Mouse (Mus musculus): ENCODE results near the gene Rere.

Gene Rere

DNA sequence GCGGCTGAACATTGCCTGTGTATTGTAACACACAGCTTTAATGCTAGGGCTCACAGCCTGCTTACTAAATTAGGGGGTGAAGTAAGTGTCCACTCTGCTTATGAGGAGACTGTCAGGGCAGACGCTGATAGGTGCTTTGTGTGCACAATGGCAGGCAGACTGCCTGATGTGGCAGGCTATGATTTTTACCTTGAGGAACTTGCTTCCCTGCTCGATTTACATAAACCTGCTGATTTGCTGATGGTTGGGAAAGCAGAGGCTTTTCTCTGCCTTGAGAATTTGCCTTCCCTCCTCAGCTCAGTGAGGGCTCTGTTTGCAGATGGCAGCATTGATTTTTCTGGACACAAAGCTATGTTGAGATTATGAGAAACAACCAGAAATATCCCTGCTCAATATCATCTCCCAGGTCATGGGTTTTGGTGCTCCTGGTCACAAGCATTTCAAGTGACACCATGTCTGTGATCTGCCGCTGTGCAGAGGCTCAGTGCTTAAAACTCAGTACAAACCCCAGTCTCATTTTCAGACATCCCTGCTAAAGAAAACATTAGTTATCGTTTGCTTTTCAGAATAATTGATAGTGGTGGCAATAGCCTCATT is 145.5 kb downstream of the Rere start:
- no peak for DNase-seq (ENCODE audit: low read depth)

DNA sequence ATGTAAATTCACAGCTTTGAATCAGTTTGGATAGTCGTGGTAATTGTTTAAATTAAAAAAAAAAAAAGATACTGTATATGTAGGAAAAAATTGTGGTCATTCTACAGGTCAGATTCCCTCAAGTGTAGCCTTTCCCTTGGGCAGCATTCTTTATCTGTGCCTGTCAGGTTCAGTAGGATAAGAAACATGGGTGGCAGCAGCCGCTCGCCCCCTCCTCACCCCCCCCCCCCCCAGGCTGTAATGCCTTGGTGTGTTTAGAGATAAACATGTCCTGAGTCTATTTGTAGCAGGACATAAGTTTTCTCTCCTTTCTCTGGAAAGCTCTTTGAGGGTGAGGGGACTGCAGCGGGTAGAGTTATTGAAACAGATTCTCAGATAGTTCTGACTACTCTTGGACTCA is 147.3 kb downstream of the Rere start:
- DNase-seq (ENCODE audit: low read depth) = no peak

DNA sequence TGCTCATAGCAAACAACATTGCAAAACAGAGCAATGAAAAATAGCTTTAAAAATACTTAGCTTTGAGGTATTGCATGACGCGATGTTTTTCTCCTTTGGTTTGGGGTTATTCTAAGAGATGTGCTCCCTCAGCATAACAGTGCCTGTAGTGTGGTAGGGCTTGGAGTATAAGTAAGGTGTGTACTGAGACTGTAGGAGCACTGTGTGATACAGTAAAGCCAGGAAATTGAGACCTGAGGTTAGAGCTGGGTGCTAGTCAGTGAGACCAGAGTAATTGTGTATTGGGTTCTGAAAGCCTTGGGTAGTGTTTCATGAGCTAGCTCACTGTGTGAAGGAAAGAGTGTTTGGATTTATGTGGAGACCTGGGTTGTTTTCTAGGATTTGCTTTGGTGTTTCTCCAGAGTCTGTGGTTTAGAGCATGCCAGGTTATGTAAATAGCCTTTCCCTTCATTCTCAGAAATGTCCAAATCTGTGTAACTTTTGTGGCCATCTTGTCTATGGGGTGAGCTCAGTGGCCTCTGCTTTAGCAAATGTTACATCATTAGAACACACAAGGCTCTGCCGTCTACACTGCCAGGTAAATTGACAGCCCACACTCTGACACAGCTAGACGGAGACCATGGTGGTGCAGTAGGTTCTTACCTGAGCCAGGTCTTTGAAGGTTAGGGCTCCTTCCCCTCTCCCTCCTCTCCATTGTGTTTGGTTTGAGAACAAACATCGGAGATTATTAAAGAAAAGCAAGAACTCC is 152.6 kb downstream of the Rere start:
- DNase-seq (ENCODE audit: low read depth) = no peak

DNA sequence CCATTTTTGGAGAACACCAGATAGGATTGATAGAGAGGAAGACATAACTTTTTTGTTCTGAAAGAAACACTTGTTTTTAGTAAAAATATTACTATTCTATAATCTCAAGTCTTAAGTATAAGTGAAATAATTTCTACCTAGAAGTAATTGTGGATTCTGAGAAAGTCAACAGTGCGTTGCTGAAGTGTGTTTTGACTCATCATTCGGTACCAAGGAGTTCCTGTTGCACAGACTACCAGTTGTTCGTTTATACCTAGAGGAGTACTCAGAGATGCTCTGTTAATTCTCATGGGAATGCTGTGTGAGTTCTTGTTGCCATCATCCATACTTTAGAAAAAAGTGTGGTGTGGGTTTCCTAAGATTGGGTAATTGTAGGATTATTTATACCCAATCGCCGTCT is 154.1 kb downstream of the Rere start:
- DNase-seq (ENCODE audit: low read depth) = no peak

DNA sequence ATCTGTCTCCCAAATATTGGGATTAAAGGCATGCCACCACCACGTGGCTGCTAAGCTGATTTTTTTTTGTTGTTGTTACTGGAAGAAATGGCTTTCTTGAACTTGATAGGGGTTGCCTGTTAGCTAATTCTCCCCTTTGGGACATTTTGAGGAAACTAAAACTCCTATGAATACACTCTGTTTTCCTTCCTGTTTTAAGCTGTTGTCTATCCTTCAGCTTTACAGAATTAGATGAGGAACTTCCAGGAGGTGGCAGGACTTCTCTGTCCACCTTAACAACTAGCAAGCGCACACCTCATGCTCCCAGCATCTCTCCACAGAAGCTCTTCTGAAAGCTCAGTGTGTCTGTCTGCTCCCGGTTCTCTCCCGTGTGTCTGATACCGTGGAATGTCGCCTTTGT is 157.2 kb downstream of the Rere start:
- no peak for DNase-seq (ENCODE audit: low read depth)

DNA sequence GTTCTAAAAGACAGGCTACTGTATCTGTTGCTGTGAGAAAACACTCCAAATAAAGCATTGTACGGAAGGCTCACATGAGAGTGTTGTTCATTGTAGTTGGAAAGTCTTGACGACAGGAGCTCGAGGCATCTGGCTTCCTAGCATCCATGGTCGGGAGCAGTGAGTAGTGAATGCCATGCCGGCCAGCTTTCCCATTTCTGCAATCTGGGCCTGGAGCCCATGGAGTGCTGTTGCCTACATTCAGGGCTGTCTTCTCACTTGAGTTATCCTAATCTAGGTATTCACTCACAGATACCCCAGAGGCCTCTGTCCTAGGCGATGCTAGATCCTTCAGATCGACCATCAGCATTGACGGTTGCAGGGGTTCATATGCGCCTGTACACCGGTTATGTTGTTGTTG is 160.5 kb downstream of the Rere start:
- DNase-seq (ENCODE audit: low read depth) = no peak

DNA sequence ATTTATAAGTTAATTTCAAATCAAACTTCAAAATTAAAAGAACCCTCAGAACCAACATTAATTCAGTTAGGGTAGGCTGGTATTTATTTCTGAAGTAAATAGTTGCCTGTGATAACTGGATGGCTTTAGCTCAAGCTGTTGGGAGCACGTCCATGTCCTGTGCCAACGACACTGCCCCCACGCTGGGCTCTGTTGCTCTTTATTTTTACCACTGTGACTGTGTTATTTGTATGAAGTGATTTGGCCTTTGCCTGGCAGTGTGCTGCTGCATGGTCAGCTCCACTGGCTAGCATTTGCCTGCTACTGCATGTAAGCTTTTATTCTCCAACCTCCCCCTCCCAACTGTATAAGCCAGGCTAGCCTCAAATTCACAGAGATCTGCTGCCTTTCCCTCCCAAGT is 162.6 kb downstream of the Rere start:
- DNase-seq (ENCODE audit: low read depth) = no peak

DNA sequence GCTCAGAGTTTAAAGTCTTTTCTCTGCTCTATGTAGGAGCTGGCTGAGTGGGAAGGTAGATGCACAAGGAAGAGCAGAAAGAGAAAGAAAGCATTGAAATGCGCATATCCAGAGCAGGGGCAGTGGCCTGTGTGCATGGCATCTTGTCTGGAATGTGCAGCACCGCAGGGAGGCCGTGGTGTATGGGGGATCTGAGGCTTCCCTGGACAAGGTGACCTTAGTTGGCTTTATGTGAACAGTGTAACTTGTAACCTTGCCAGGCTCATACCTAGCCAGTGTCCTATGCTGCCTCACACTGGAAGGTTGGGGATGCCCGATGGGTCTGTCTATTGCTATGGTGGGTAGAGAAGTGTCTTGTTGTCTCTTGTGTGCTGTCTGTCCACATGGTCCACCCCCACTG is 165.2 kb downstream of the Rere start:
- DNase-seq (ENCODE audit: low read depth) = no peak

DNA sequence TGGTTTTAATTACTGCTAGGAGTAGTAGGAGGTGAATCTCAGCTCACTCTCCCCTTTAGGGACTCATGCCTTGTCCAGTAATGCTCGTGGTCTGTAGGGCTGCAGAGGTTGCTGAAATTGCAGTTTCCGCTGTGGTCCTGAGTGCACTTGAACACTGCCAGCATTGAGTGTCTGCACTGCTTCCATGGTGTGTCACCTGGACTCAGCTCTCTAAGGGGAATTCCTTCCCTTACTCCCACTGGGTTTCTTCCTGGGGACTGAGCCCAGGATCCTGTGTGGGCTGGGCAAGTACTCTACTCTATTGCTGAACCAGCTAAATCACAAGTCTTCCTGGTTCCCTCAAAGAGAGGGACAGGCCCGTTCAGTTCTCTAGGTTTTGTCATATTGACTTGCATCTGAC is 166.1 kb downstream of the Rere start:
- DNase-seq (ENCODE audit: low read depth) = no peak

DNA sequence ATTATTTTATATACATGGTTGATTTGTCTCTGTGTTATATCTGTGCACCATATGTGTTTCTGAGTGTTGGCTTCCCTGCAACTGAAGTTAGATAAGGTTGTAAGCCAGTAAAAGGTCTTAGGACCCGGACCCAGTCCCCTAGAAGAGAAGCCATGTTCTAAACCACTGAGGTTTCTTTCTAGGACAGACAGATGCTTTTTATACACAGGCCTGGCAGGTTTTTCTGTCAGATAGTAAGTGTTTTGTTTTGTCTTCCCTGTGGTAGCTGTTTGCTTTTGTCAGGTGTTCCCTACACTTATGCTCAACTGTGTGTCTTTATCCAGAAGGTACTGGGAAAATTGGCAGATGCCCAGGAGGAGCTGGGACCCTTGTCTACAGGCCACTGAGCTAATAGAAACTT is 167.0 kb downstream of the Rere start:
- DNase-seq (ENCODE audit: low read depth) = no peak

DNA sequence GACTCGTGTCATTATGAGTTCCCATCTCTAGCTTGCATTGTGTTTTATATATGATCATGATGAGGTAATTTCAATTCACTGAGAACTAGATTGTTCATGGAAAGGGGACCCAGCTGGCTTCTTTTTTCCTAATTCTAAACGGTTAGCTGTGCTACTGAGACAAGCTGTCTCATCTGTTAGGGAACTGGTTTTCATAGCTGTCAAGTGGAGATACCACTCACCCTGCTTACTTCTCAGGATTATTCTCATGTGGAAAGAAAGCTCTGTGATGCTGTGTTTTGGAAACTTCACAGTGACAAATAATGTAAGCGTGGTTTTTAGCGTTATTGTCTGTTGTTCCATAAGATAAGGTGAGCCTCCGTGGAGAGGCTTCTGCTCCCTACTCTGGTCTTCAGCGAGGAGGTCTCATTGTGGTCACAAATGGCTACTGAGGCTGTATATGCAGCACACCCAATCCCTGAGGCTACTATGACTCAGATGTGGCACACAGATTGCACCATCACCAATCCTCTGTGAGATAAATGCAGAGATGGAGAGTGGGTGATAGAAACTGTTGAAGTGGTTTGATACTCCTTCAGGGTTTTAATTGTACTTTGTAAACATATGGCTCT is 168.7 kb downstream of the Rere start:
- DNase-seq (ENCODE audit: low read depth) = no peak

DNA sequence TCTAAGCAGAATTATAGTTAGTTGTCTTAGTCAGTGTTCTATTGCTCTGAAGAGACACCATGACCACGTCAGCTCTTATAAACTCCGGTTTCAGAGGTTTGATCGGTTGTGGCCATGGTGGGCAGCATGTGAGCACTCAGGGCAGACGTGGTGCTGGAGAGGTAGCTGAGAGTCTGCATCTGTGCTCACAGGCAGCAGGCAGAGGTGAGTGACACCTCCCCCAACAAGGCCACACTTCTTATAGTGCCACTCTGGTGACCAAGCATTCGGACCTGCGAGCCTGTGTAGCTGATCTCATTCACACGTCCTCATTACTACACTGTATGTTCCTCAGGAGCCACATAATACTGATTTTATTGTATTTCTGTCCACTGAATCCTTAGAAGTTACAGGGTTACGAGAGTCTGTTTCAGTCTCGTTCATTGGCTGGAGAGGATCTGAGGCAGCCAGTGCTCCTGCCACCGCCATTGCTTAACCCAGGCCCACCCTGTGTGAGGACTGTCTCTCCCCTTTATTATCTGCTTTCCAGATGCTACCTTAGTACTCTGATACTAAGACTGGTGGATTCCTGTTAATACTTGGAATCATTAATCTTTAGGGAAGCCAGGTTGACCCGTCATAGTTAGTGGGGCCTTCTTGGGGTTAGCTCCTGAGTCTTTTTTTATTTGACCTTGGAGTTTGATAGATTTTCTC is 170.9 kb downstream of the Rere start:
- DNase-seq (ENCODE audit: low read depth) = no peak

DNA sequence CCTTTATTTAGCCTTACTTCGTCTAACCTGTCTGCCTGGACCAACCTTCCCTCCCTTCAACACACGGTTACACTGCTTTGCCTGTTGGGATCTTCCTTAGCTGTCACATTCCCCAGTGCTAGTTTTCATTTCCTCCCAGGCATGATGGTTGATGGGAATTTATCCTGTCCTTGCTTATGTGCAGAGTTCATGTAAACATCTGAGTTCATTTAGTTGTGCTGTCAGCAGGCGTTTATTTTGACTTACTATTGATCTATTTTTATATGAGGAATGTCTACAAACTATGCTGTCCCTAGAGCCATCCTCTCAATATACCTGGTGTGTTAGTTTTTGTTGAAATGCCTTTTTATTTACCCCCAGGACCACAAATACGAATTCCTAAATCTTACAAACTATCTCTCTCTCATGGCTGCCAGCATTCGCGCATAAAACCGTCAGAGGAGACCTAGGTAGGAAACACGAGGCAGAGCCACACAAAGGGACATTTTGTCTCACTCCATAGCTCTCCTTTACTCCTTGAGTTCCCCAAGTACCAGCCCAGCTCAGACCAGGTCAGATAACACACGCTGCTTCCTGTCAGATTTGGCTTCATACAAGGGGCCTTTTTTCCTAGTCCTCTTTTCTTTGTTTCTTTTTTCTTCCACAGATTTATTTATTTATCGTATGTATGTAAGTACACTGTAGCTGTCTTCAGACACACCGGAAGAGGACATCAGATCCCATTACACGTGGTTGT is 173.3 kb downstream of the Rere start:
- no peak for DNase-seq (ENCODE audit: low read depth)

DNA sequence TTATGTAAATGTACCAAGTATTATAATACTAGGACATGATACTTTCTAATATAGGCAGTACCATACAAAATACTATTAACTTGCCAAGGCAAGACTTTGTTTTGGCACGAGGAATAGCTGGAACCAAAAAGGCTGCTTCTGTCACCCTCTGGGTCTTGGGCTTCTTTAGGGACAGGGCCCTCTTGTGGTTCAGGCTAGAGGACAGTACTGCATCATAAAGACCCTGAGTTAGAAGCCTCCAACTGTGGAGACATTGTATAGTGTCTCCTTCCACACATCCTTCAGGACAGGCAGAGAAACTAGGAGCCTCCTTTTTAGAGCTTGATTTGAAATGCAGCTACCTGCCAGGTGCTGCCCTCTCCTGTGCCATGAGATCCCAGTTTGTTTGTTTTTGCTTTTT is 174.3 kb downstream of the Rere start:
- DNase-seq (ENCODE audit: low read depth) = no peak

DNA sequence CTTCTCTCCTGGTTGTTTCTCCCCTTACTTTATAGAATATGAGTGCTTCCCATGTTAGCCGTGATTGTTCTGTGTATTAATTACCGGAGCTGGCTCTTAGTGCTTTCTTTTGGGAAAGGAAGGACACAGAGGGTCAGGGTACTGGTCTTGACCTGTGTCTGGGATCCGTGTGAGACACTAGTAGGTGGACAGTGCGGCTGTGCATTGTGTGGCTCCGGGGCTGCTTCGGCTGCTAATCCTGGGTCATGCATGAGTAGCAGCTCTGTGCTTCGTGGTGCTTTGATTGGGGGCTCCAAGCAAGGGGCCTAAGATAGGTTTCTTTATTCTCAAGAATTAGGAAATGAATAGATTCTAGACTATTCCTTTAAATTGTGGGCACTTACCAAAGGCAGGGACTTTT is 175.0 kb downstream of the Rere start:
- DNase-seq (ENCODE audit: low read depth) = no peak

DNA sequence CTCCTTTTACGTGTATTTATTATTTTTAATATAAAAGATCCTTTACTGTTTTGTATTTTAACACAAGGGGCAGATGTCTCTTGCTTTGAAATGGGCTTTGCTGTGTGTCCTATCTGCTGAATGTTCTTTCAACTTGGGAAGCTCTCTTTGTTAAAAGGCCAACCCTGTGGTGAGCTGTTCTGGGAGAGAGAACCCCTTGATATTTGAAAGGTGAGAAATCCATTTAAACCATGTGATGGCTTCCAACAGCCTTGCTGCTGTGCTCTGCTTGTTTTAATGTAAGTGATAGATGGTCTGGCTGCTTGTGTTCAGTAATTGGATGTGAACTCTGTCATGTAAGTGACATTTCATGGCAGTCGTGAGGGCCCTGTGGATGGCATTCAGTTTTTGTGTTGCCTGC is 175.4 kb downstream of the Rere start:
- DNase-seq (ENCODE audit: low read depth) = no peak

DNA sequence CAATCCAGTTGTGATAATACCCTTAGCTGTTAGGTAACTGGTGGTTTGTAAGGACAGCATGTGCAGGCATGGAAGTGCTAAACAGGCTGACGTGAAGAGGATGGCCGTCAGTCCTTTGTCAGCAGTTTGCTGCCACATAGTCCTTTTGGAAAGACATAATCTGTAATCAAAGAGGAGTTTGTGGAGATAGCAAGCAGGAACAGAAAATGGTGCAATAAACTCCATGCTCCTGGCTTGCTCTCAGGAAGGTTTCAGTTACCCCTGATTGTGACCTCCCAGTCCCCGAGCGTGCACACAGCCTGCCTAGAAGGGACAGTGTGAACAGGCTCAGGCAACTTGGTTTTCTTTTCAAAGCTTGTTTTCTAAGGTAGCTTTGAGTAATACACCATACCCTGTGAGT is 175.9 kb downstream of the Rere start:
- no peak for DNase-seq (ENCODE audit: low read depth)

DNA sequence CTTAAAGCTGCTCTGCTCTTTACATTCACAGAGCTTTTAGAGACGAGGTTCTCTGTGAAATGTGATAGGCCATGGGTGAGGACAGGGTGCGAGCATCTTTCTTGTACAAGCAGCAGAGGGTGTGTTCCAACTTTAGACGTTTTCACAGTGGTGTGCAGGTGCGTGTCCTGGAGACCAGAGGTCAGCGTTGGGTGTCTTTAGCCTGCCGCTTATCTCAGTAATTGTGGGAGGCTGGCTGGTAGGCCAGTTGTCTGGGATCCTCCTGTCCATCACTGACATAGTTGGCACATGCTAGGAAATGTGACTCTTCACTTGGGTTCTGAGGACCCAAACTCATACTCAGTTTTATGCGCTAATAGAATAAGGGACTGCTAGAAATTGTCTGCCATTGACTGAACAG is 176.3 kb downstream of the Rere start:
- no peak for DNase-seq (ENCODE audit: low read depth)

DNA sequence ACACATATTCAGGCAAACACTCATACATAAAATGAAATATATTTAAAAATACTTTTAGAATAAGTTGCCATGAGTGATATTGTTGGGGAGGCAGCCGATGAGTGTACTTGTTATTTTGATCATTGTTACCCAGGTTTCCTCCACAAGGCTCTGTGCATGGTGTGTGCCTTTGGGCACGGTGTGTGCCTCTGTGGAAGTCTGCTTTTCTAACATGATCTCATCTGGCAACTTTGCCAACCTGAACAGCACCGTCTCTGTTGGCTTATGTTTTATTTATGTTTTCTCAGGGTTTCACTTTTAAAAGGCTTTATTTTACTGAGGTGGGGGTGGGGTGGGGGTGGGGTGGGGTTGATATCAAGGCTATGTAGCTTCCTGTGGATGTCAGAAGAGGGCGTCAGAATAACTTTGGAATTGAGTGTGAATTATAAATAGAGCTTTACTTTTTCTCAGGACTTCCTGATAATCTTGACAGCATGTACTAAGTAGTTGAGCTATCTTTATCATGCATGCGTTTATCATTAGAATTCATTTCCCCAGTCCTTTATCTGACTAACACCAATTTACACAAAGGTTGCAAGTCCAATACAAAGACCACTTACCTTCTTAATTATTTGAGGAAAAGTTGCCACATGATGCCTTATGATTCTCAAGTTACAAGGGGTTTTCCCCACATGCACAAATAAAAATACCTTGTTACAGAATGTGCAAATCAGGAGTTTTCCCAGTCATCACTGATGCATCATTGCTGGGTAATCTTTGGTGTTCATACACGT is 177.8 kb downstream of the Rere start:
- DNase-seq (ENCODE audit: low read depth) = no peak

DNA sequence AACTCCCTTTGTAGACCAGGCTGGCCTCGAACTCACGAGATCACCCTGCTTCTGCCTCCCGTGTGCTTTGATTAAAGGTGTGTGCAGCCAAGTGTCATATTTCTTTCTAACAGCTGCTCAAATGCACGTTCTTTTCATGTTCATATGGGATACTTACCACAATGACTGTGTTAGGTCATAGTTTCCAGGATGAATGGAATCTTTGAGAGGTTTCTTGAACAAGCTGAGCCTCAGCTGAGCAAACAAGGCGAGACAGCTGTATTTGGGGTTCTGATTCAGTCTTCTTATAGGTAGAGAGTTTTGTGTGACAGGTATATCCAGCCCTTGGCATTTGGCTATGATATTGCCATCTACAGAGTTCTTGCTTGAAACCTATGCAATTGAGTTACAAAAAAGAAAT is 179.0 kb downstream of the Rere start:
- no peak for DNase-seq (ENCODE audit: low read depth)

DNA sequence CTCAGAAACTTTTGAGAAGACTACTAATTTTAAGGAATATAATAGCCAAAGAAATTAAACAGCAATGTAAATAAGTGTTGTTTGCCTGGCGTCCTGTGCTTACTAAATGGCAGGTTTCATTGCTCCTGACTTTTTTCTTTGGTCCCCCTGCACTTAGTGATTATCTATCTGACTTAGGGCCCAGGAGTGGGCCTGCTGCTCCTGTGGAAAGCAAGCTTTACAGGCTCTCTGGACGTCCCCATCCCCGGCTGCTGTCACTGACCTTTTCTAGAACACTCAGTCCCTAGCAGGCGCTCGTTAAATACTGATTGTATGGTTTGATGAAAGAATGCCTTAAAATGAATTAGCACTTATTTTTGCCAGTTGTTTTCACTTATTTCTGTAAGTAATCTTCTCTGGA is 179.6 kb downstream of the Rere start:
- DNase-seq (ENCODE audit: low read depth) = no peak
